Mouse (Mus musculus): ENCODE results near the gene Ppm1j.
"Not testable (repeated sequence)": the region's sequence is repeated elsewhere in the genome, so short reads cannot be mapped to it uniquely, and the experiment has no call there.

The Ppm1j gene

GRCm38 (mm10) chr3:104812254-104812653, 31.4 kb downstream of the Ppm1j start:
- DNase-seq (ENCODE audit: low read depth in 1 of 2, low spot score in 2 of 2) = no peak

DNA sequence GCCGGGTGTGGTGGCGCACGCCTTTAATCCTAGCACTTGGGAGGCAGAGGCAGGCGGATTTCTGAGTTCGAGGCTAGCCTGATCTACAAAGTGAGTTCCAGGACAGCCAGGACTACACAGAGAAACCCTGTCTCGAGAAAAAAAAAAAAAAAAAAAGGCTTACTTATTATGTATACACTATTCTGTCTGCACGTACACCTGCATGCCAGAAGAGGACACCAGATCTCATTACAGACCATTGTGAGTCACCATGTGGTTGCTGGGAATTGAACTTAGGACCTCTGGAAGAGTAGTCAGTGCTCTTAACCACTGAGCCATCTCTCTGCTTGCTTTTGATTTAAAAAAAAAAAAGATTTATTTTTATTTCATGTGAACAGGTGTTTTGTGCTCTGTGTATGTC, 32.4 kb downstream of the Ppm1j start:
- not testable (repeated sequence) for DNase-seq (ENCODE audit: low read depth in 1 of 2, low spot score in 2 of 2)

DNA sequence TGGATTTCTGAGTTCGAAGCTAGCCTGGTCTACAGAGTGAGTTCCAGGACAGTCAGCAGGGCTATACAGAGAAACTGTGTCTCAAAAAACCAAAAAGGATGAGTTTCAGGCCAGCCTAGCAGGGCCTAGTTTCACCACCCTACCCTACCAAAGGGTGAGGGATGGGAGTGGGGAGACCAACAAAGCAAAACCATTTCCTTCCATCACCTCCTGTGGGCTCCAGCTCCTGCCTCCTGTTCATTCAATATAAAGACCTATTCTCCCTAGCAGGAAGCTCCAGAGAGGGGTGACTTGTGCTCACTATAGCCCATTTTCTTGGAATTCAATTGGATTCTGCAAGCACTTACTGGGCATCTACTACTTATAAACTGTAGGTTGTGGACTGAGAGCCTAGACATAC, 33.9 kb downstream of the Ppm1j start:
- no peak for DNase-seq (ENCODE audit: low read depth in 1 of 2, low spot score in 2 of 2)

- DNase-seq (ENCODE audit: low read depth in 1 of 2, low spot score in 2 of 2) = no peak
These were observed 34.5 kb downstream of the Ppm1j start for GRCm38 (mm10) chr3:104815346-104815745.

- DNase-seq (ENCODE audit: low read depth in 1 of 2, low spot score in 2 of 2) = no peak
These were observed 35.3 kb downstream of the Ppm1j start for GRCm38 (mm10) chr3:104816130-104816529.

DNA sequence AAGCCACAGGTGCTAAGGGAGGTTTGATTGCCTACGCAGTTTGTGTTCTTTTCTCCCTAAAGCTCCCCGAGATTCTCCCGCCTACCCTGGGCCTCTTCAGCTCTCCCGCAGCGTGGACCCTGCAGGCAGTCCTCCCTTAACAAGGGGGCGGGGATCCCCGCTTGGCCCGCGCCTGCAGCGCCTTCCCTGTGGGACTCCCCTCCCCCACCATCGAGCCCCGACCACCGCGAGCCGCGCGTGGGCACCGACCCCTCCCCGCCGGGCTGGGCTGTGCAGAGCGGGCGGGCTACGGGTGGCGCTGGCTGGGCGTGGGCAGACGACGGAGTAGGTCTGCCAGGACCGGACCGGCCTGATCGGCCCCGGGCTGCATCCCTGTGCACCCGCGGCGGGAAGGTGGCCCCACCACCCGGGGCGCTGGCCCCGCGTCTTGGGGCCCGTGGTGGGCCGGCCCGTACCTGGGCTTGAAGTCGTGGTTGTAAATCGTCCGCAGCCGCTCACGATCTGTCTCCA, 36.7 kb downstream of the Ppm1j start:
- DNase-seq (ENCODE audit: low read depth in 1 of 2, low spot score in 2 of 2) = no peak

- DNase-seq (ENCODE audit: low read depth in 1 of 2, low spot score in 2 of 2) = peak in 1 of 2 experiments; percentile 10
These were observed 37.3 kb downstream of the Ppm1j start, which contains the start of gene Mov10 for GRCm38 (mm10) chr3:104817991-104818748. Gene Mov10, minus strand, starts transcription at chr3:104818563.

GRCm38 (mm10) chr3:104818749-104819134, 37.9 kb downstream of the Ppm1j start:
- DNase-seq (ENCODE audit: low read depth in 1 of 2, low spot score in 2 of 2) = no peak

DNA sequence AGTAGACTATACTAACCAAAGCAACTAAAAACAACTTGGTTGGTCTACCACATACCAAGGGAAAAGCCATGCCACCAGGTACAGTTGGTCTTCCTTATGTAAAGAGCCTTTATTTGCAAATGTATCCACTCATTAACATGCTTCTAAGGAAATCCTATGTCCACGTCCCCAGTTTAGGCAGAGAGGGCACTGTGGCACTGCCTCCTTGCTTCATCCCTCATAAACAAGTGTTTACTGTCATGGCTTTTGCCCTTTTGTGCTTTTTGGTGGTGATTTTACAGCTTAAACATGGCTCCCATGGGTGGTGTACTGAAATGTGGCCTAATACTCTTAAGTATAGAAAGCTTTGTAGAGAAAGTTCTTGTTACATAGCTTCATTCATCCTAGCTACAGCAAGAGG, 39.6 kb downstream of the Ppm1j start:
- DNase-seq (ENCODE audit: low read depth in 1 of 2, low spot score in 2 of 2) = no peak

GRCm38 (mm10) chr3:104822413-104822812, 41.6 kb downstream of the Ppm1j start:
- no peak for DNase-seq (ENCODE audit: low read depth in 1 of 2, low spot score in 2 of 2)
